Mouse (Mus musculus): ENCODE measurements at regions not wholly inside any gene's neighbourhood (a gene's known extent, or its start where the extent isn't known, plus 50 kb on each side); places are given as distances from the start of the nearest gene placed in this dataset.

DNA sequence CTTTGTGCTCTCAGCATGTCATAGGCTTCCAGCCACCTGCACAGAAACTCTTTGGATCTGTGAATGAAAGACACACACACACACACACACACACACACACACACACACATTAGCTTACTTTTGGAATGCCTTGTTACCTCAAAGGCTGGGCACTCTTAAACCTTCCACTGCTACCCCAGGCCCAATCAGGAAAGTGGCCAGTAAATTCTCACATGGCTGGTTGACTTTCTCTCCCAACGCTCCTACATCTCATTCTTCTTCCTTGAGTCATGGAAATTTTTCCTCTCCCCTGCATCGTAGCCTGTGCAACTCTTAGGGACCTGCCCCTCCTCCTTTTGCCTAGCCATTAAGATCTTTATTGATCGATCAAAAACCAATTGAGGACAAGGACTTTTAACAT, 465.3 kb upstream of the Cpeb2 start:
- no peak for DNase-seq (ENCODE audit: low spot score in 2 of 2)

DNA sequence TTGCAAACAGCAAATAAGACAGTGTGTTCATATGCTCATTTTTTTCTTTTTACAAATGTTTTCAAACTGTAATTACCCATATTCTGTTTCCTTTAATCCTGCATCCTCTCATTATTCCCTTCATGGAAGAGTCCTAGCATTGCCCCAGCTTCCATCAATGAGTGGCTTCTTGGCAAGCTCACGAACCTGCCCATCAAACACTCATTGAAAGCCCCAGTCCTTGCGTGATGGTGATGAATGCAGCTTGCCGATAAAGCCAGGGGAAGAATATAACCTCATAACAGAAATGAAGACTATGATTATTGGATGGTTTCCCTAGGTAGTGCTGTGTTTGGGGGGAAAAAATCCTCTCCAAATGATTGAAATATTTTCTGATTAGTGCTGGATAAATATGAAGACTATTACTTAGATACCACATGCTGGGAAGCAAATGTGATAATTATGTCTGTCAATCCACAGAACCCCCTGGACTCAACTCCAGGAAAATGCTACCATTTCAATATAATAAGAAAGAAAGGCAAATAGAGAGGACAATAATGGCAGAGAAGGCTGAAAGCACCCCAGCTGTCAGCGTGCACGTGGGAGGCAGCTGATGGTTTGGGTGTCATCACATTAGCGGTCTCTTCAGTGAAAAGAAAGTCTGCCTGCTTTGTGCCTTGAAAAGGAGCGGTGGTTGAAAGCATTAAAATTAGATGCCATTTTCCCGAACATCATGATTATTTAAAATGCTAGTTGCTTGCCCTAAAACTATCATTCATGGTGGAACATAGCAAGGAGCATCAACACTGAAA, 455.7 kb upstream of the Cpeb2 start:
- peak; percentile 1 to 5 for DNase-seq (ENCODE audit: low spot score in 2 of 2)

DNA sequence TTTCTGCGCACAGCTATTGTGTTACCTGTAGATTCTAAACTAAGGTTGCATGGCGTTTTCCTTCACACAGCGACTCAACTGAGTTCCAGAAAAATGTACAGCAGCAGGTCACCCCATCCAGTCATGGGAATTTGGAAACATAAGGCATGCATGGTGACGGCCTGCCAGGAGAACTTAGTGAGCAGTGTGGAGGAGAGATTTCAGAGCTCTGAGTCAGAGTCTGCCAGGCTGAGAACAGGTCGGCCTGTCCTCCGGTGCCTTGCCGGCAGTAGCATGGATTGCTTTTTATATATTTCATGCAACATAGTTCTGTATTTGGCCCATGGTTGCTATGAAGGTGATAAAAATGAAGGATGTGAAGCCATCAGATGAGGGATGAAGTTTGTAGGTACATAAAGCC, 427.0 kb upstream of the Cpeb2 start:
- peak; percentile 12 to 29 for DNase-seq (ENCODE audit: low spot score in 2 of 2)

All from right cerebral cortex, postnatal 36 days (tissue).